Mouse (Mus musculus) adrenal gland, adult 2 months (tissue): ENCODE results near the gene Msantd1. TPM values are rescaled to one million over a fixed set of nuclear protein-coding genes. Genes with fewer than 3 reads are reported as not detected.
A peak's percentile ranks its signal among the peaks of the same experiment; 100 is the strongest.
"Not testable (repeated sequence)": the region's sequence is repeated elsewhere in the genome, so short reads cannot be mapped to it uniquely, and the experiment has no call there.

Source experiments
- DNase-seq: peaks from one replicate; pipeline ENCODE4 v3.0.0; 2021
- long read RNA-seq: library from polyadenylated mRNA; stranded (forward); transcript quantifications from one replicate; pipeline ENCODE4 v2.0.0, GENCODE M21; 2021
- polyA plus RNA-seq: library from polyadenylated mRNA; depleted of rRNA; stranded (reverse); fragments of >200 nt; gene quantifications from 2 replicates; pipeline ENCODE4 v1.2.3, GENCODE M21; 2012; rRNA removed
- total RNA-seq, 2 experiments: library from RNA; stranded (reverse); gene quantifications; 2 replicates each; pipeline ENCODE4 v1.2.3; 2021

The Msantd1 gene
- 1 to 10 TPM in 1 of 2 experiments, under 1 TPM in 1; 0.45 to 2.6 TPM for total RNA-seq
- 3.6 and 4.0 TPM in 2 replicates for polyA plus RNA-seq
- long read RNA-seq, result 0 reads

GRCm38 (mm10) chr5:34907910-34908725 is at the start of gene Msantd1:
Gene Msantd1, plus strand, starts transcription at chr5:34908012.
- DNase-seq, result no peak

- no peak for DNase-seq
Measured at GRCm38 (mm10) chr5:34865367-34865766, 42.4 kb upstream of the Msantd1 start.

GRCm38 (mm10) chr5:34880307-34880706 is 27.5 kb upstream of the Msantd1 start:
- DNase-seq, result not testable (repeated sequence)

DNA sequence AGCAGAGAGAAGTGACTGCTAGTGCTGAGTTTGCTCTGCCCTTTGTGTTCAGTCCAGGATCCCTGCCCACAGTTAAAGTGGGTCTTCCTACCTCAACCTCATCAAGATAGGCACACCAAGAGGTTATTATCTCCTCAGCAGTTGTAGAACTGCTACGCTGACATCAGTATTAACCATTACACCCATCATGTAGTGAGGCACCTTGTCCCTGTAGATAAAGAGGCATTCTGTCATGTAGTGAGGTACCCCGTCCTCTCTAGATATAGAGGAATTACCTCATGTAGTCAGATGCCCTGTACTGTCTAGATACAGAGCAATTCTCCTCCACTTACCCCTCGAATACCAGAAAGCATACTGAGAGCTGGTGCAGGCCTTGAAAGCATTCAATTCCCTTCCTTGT is 26.8 kb upstream of the Msantd1 start:
- DNase-seq, result no peak

GRCm38 (mm10) chr5:34885250-34885649 is 22.6 kb upstream of the Msantd1 start:
- DNase-seq, result peak; percentile 21

GRCm38 (mm10) chr5:34889252-34889651 is 18.6 kb upstream of the Msantd1 start:
- no peak for DNase-seq

DNA sequence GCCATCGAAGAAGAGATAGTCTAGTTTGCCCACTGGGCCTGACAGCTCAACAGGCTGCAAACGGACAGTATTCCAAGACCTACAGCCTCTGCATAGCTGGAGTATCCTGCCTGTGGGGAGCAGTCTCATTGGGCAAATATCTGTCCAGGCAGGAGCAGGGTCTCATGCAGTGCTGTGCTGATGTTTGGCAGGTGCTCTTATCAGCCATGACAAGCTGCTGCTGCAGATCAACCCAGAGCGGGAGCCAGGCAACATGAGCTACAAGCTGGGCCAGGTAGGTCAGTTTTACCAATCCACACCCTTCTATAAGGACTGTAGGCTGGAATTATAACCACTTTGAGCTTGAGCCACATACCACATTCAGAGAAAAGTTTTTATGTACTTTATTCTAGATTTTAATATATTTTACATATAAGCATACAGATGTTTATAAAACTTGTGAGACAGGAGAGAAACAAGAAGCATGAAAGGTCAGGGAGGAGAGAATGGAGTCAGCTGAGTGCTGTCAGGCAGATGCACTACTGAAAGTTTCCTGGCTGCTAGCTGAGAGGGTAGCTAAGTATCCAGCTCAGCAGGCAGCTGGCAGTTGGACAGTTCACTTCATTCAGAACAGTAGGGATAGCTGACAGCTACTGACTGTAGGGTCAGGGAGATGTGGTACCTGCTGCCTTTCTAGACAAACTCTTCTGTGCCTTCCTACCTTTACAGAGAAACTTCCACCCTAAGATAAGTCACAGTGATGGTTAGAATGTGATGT is 10.9 kb upstream of the Msantd1 start:
- no peak for DNase-seq

GRCm38 (mm10) chr5:34899787-34900469 is 7.9 kb upstream of the Msantd1 start:
- DNase-seq, result no peak

- no peak for DNase-seq
Measured at GRCm38 (mm10) chr5:34902371-34902770, 5.4 kb upstream of the Msantd1 start.

- no peak for DNase-seq
Measured at GRCm38 (mm10) chr5:34902811-34903385, 4.9 kb upstream of the Msantd1 start.

- no peak for DNase-seq
Measured at GRCm38 (mm10) chr5:34904412-34904811, 3.4 kb upstream of the Msantd1 start.

GRCm38 (mm10) chr5:34907230-34907629 is 582 bp upstream of the Msantd1 start:
- no peak for DNase-seq

- no peak for DNase-seq
Measured at GRCm38 (mm10) chr5:34908726-34909633, 1.2 kb downstream of the Msantd1 start.

DNA sequence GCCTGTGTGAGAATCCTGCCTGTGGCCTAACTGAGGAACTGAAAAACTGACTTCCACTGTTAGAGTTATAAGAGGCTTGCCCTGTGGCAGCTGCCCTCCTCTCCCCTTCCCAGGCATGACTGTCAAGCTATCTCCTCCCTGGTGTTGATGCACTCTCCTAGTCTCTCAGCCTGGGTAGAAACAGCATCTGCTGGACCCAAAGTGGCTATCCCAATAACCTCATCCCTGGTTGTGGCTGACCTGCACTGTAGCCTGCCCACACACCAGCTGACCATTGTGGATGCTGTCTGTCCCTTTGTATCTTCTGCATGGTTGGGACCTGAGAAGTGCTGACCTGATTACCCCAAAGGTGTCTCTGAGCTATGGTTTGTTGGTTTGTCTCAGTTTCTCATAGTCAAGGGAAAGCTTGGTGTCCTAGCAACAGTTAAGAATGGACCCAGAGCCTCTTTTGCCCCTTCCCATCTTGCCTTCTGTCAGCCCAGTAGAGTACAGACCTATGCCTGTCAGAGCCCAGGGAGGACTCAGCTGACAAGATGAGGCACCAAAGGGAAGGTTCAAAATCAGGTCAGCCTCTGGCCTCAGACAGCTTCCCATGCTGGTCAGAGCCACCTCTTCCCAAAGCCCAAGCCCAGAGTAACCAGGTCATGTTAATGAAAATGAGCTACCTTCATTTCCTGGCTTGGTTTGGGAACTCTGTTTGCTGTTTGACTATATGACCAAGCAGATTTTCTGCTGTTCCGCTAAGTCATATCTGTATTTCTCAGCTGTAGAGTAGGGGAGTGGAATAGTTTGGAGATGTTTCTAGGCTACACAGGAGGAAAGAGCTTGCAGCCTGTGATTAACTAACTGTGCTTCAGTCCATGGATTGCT is 2.1 kb downstream of the Msantd1 start:
- DNase-seq, result no peak

- no peak for DNase-seq
Measured at GRCm38 (mm10) chr5:34910504-34910815, 2.6 kb downstream of the Msantd1 start.

DNA sequence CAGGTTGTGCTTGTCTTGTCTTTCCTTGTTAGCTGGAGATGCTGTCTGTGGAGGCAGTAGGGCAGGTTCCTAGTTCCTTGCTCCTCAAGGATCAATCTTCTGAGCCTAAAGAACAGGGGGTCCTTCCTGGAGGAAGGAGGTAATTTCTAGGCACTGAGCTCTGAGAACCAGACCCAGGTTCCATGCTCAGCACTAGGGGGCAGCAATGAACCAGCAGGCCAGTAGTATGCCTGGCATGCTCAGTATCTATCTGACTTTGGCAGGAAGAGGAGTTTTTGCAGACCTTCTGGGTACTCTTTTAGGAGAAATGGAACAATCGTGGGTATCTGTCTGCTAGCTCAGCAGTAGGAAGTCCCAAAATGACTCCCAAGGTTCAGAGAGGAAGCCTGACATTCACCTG is 8.0 kb downstream of the Msantd1 start:
- DNase-seq, result peak; percentile 77

DNA sequence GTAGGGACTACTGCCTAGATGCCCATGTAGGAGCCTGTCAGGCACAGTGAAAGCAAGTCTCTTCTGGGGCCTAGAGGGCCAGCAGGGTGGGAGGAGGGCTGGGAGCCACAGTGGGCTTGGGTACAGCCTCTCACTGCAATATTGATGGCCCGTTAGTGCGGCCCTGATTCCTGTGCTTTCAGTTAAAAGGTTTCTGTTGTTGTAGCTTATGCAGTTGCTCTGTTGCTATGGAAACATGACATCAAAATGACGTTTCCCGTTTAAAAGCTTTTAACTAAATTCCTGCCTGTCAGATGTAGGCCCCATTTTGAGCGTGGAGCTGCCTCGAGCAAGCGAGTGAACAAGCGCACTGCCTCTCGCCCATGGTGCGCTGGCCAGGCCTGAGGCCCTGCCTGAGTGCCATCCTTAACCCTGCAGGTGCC is 9.4 kb downstream of the Msantd1 start:
- no peak for DNase-seq

GRCm38 (mm10) chr5:34918785-34919184 is 11.0 kb downstream of the Msantd1 start:
- no peak for DNase-seq

DNA sequence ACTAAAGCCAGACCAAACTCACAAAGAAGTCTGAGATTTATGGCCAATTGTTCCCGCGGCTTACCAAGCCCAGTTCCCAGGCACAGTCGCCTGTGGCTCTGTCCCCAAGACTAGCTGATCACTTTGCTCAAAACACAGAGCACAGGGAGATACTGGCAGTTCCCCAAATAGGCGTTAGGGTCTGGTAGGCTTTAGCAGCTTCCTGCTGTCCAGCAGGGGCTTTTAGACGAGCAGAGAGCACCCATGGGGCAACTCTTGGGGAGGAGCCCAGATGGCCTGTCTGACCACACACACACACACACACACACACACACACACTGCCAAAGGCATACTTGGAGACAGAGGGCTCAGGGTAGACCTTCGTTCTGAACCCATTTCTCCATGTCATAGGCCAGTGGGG is 14.7 kb downstream of the Msantd1 start:
- no peak for DNase-seq

DNA sequence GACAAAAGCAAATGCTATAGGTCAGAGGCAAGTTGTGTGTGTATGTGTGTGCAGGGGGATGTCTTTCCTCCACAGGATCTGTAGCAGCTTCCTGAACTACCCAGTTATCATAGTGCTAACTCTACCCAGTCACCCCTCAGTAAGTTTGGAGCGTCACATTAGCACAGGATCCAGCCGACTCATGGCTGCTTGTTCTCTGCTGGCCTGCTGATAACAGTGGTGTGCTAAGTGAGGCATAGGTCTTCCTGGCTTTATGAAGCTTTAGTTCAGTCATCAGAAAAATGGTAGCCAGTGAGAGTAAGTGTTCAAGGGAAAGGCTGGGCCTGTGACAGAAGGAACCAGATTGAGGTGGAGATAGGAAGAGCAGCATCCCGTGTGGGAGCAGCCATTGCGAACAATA is 16.1 kb downstream of the Msantd1 start:
- DNase-seq, result no peak
